Mouse (Mus musculus) neural tube, embryonic 10.5 days (tissue): ENCODE data around the gene Cd7.
A peak's percentile ranks its signal among the peaks of the same experiment; 100 is the strongest.
"Not testable (repeated sequence)": the region's sequence is repeated elsewhere in the genome, so short reads cannot be mapped to it uniquely, and the experiment has no call there.

Experiments
- DNase-seq: peaks from one replicate; pipeline ENCODE4 v3.0.0-alpha.2; 2017; ENCODE audit warnings: low spot score; ENCODE audit errors: extremely low spot score

Cd7 gene

DNA sequence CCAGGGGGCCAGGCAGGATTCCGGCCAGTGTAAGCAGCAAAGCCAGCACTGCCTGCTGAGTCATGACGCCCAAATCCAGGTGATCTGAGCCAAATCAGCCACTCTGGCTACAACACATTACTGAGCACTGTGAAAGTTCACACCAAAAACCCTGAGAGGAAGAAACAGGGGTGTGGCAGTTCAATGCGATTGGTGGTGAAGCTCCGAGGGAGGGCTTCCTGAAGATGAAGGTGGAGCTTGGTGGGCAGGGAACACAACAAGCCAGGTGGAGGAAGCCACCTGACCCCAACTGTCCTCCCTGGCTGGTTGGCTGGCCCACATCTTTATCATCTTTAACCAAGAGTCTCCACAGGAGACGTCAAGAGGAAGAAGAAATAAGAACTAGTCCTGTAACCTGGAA, at the start of gene Cd7:
Cd7 (minus strand) TSS at position 117 of the 400 bp plus-strand sequence.
- DNase-seq = no peak

DNA sequence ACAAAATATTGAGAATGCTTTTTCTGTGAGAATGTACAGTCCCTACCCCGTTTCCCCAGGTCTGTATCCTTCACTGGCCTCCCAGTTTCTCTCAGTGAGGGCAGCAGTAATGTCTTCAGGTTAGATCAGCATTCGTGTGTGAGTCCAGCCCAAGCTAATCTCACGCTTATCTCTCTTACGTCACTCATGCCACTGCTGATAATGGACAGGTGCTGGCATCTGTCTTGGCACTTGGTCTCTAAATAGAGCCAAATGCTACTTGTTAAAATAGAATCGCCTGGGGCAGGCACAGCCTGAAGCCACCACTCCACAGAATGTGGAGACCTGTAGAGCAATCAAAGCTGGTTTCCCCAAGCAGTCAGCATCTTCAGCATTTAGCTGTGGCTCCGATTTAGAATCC, 49.8 kb upstream of the Cd7 start:
- DNase-seq = no peak

DNA sequence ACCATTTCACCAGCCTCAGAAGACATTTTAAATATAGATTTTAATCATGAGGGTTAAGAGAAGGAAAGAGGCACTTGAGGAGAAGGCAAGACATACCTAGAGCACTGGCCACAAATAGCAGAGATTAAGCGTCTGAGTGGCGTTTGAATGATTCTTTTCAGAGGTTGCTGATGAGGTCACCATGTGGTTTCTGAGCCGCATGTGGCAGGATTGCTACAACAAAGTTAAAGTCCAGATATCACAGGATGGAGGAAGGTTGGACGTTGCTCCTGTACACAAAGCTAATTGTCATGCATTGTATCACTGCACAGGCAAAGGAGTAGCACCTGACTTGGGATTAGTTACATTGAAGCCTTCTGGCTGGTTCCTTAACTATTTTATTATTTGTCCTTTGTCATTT, 47.1 kb upstream of the Cd7 start:
- DNase-seq = no peak

DNA sequence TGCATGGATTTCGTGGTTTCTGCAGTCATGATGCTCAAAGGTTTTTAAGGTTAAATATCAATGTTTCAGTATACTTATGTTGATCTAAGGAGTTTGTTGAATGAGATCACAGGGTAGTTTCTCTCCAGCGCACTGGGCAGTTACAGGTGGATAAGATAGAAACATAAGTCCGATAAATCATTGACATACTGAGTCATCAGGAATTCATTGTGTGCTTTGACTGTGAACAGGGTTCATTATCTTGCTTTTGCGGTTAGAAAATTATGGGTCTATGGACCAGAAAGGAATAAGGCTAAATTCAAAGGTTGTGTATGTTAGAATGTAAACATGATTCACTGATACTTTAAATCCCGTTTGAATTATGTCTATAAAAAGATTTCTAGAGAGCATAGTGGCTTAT, 46.0 kb upstream of the Cd7 start:
- DNase-seq = no peak

DNA sequence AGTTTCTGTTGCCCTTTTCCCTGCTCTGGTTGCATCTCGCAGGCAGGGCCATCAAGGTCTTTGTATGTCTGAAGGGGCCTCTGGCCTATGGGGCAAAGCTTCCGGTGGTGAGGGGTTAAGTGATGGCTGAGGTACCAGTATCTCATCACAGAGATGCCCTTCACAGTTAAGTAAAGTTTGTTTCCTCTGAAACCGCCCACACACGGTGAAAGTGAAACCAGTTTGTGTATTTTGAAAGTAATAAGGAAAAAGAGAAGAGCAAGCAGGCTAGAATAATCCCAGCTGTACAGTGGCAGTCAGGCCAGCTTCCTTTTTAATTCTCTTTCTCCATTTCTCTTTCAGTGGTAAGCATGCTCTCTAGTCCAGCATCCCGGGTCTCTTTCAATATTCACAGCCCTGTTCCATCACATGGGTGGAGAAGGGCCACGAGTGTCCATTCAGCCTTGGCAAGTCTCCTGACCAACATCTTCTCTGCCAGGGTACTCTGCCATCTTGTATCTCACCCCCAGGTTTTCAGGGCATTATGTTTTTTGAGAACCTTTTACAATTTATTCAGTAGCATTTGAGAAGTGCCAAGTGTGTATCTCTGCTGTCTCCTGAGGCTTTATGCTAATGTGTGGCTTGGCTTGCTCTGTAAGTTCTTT, 43.8 kb upstream of the Cd7 start:
- DNase-seq = no peak

DNA sequence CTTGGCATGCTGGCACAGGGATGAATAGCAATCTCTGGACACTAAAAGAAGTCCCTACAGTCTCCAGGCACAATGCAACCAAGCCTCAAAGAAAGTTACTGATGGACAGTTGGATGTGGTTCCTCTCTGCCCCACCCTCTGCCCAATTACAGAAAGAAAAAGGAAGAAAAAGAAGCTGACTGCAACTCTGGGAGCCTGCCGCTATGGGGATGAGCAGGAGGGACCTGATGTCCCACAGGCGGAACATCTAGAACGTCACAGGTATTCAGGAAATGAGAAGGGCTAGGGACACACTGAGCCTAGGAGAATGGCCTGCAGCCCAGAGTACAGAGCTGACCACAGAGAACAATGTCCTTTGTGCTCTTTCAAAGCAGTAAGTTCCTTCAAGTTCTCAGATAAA, 43.0 kb upstream of the Cd7 start:
- DNase-seq = no peak

DNA sequence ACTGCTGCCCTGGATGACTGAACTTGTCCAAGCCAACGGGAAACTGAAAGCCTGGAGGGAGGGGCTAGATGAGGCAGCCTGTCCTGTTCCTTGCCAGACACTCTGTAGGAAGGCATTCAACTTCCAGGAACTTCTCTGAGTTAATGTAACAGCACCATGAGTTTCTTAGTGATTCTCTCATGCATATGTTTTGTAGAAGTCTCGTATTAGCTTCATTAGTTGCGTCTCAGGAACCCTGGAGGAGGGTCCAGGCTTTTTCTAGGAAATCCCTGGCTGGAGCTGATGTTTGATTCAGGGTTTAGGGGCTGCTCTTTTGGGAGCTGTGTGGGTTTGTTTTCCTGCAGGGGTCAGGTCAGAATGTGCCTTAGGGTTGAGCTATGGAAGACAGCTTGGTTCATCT, 41.9 kb upstream of the Cd7 start, which contains the start of gene Sectm1a:
Sectm1a (minus strand) TSS at position 101 of the 400 bp plus-strand sequence.
- no peak for DNase-seq

DNA sequence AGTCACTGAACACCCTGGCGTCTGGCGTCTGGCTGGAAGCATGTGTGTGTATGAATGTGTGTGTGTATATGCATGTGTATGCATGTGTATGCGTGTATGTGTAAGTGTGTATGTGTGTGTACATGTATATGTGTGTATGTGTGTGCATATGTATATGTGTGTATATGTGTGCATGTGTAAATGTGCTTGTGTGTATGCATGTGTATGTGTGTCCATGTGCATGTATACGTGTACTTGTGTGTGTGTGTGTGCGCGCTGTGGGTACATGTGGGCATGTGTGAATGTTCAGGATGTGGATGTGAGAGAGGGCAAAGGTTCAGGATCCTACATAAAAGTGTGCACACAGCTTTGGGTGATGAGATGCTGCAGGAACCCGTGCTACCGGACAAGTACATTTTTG, 41.1 kb upstream of the Cd7 start:
- DNase-seq = no peak

DNA sequence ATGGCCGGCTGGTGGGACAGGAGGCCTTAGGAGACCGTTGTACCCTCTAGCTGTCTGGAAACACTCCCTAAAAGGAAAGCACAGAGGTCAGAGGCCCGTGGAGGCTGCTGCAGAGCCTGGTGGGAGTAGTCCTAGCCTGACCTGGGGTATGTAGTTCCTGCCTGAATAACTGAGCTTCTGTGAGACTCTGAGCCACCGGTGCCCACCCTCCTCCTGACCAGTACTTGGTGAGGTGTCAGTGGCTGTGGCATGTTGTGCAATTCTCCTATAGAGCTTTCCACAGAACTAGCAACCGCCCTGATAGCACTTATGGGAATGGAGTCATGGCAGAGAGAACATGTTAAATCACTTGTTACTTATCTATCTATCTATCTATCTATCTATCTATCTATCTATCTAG, 36.4 kb upstream of the Cd7 start:
- DNase-seq = no peak

DNA sequence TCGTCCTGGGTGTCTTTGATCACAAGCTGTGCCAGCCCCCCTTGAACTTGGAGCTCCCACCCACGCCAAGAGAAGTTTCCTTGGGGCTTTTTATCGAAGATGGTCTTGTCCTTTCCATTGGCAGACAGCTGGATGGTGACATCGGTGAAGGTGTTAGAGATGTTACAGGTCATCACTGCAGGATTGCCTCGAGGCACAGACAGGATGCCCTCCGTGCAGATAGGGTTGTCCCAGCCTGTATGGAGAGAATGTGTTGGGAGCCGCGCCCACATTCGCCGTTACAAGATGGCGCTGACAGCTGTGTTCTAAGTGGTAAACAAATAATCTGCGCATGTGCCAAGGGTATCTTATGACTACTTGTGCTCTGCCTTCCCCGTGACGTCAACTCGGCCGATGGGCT, 30.4 kb upstream of the Cd7 start:
- not testable (repeated sequence) for DNase-seq

DNA sequence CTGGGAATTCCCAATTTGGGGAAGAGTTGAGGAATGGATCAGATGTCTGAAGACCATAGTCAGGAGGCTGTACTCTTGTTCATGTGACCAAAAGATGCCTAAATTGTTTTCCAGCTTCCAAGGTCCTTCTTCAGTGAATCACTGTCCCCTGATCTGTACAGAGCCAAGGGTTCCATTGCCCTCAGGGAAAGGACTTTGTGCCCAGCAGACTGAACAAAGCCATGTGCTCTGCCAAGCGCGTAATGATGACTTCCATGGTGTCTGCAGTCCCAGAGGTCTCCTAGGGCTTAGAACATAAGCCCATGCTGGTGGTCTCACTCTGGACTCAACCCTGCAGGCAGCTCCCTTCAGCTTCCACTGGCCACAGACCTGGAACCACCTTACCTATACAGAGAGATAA, 28.7 kb upstream of the Cd7 start:
- no peak for DNase-seq

DNA sequence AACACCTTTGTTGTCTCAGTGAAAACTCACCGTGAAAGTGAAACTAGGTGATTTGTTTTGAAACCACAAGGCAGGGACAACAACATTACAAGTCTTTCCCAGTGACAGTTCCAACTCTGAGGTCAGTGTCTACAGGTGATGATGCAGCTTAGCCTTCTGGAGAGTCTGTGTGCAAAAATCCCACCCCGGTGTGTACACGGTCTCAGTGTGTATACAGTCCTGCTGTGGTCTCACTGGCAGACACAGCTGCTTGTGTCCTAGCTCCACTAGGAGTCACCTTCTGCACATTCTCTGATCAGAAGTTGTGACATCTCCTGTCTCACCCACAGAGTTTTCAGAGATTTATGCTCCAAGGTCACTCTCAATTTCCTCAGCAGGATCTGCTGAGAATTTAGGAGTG, 25.0 kb upstream of the Cd7 start:
- no peak for DNase-seq

DNA sequence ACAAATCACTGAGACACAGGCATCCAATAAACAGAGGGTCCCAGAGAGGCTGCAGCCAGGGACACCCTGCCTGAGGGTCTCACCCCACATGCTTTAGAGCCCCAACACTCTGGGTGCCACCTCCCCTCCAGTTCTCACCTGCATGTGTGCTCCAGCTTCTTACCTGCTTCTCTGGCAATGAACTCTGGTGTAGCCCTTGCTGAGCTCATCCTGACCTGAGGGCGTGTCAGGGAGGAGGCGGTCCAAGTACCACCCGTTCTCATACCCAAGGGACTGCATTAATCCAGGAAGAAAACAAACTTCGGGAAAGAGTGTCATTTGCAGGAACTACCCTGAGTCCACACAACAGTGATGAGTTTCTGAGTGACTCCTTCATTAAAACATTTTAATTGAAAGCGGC, 24.2 kb upstream of the Cd7 start, which contains the start of gene Sectm1b:
Sectm1b (minus strand) TSS at position 191 of the 400 bp plus-strand sequence.
- DNase-seq = no peak

DNA sequence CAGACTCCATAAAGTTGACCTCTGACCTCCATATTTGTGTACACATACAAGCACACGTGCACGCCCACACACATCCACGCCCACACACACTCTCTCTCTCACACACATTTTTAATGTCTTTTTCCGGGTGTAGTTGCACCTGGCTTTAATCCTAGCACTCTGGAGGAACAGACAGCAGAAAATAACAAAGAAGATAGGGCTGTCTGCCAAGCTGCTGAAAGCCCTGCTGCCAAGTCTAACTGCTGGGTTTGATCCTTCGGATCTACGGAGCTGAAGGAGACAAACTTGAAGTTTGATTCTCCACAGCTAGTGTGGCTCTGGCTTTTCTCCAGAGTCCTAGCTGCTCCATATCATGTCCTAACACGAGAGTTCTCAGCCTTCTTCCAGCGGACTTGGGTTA, 22.4 kb upstream of the Cd7 start:
- DNase-seq = no peak

DNA sequence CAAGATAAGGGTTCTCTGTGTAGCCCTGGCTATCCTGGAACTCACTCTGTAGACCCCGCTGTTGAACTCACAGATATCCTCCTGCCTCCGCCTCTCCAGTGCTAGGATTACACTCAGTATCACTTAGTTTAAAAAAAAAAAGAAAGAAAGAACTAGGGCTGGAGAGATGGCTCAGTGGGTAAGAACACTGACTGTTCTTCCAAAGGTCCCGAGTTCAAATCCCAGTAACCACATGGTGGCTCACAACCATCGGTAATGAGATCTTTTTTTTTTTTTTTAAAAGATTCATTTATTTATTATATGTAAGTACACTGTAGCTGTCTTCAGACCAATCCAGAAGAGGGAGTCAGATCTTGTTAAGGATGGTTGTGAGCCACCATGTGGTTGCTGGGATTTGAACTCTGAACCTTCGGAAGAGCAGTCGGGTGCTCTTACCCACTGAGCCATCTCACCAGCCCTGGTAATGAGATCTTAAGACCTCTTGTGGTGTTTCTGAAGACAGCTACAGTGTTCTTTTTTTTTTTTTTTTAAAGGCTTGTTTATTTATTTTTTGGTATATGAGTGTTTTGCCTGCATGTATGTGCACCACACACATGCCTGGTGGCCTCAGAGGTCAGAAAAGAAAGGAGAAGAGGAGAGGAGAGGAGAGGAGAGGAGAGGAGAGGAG, 21.3 kb upstream of the Cd7 start:
- not testable (repeated sequence) for DNase-seq

DNA sequence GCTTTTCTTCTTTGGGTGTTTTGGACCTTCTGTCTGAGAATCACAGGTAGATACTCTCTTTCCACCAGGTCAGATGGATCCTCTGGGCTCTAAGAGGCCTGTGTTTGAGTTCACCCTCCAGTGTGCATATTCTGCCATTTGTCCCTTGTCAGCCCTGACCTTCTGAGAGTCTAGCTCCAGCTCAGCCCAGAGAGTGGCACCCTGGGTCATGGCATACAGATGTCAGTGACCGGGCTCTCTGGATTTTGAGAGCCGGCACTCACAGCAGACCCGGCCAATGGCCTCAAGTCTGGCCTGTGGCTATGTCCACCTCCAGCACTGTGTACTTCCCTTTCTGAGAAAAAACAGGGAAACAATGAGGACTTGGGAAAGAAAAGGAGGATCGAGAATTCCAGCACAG, 20.3 kb upstream of the Cd7 start:
- DNase-seq = no peak

DNA sequence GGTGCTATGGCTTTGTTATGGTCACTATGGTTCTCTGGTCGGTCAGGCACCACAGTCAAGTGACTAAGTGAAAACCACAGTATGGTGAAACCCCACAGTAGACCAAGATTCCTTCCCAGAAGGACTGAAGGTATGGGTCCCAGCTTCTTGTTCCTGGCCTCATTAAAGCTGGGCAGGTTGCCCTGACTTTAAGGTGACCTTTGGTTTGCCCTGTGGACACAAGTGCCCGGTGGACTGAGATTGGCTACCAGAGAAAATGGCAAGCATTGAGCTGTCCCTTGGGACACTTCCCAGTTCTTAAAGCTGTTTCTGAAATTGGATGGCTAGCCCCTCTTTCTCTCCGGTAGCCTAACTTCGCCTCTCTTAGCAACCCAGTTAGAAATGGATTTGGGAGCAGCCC, 19.7 kb upstream of the Cd7 start:
- DNase-seq = no peak

DNA sequence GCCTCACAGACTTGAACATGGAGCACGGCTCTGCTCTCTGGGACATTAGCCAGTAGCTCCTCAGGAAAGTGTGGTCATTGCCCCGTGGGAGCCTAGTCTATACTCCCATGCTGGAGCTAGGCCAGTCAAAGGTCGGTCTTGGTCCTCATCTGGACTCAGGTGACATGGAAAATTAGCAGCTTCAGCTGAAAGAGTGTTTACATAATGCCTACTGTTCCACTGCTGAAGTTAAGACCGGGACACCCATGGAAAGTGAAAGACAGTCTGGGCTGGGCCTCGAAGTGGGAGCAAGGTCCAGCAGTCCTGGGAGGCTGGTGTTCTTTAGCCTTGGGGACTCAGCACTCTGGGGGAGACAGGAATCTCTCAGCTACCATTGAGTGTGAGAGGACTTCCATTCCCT, 18.9 kb upstream of the Cd7 start:
- DNase-seq = no peak

DNA sequence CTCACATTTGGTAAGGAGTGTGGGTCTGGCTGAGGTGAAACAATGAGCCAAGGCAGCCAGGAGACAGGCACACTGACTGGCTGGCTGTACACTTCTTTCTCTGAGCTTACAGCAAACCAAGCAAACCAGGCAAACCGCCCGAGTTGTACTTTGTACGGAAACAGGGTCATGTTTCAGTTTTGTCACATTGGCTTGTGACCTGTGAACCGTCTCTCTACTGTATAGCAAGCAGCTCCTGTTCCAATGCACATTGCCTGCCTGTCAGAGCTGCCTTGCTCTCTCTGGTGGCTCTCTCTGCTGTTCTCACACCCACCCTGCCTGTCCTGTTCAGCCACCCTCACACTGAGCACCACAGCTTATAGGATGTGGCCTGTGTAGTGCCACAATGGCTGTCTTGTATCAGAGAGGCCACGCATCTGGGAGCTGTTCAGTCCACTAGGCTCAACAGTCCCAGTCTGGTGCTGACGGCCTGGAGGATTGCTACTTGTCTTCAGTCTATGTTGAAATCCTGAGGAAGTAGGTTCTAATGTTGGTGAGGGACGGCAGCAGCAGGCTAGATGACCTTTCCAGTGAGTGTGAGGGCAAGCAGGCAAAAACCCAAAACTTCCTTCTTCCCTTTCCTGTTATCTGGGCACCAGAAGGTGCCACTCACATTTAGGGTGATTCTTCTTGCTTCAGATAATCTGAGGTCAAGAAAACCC, 17.5 kb upstream of the Cd7 start:
- no peak for DNase-seq

DNA sequence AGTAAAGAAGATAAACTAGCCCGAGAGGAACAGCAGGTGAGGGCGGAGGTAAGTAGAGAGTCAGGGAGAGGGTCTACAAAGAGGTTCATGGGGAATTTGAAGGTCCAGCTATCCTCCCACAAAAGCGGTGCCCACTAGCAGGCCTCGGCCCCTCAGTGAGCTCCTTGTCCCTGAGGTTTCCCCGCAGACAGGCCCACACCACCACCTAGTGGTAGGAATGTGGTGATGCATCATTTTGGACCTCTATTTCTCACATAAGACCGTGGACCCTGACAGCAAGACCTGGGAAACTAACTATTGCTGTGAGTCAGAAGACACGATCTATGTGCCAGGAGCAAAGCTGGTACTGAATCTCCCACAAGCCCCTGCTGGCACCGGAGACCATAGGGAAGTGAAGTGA, 14.3 kb upstream of the Cd7 start:
- DNase-seq = peak; percentile 84

DNA sequence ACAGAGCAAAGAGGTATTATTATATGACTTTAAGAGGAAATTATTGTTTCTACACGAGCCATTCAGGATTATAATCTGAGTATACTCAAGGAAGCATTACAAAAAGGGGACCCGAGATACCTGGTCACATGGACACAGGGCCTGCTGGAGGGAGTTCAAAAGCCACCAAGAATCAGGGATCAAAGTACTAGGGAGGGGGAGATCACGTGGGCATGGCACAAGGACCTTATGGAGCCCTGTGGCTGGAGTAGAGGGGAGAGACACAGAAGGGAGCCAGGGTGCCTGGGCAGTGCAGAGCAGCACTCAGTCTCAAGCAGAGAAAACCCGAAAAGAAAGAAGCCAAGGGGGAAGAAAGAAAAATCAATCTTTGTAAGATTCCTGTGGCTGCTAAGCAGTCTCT, 13.2 kb upstream of the Cd7 start:
- DNase-seq = no peak

DNA sequence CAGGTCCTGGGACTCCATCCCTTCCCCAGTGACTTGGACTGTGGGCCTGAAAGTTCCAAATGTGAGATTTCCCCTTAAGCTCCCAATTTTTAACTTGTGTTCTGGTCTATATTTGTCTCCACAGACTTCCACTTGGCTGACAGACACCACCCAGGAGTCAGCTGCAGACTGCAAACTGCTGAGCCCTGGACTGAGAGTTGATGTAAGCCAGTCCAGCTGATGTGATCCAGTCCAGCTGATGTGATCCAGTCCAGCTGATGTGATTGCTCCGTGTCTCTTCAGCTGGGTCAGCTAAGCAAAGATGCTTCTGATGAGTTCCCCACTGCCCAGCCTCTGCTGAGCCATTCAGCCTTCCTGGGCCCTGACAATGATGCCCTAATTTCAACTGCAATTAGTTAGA, 12.6 kb upstream of the Cd7 start:
- no peak for DNase-seq

DNA sequence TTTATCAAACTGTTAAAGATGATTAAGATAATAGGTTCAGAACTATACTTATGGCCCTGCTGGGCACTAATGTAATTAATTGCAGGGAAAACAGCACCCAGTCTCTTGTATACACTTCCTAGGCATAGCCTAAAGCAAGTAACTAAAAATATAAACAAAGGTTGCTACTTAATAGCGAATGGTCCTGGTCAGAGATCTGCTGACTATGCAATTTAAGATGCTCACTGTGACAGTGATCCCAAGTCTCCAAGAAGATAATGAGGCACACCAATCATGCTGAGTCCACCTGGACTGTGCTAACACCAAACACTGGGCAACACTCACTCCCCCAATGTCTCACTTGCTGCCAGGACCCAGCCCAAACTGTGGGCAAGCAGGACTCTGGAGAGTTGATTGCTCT, 10.6 kb upstream of the Cd7 start:
- DNase-seq = no peak
